Mouse (Mus musculus) hindbrain, embryonic 16.5 days (tissue): ENCODE data around the gene Gm32742. TPM values are rescaled to one million over a fixed set of nuclear protein-coding genes. Genes with fewer than 3 reads are reported as not detected.
A peak's percentile ranks its signal among the peaks of the same experiment; 100 is the strongest.

ENCODE experiments used
- ATAC-seq: fragments of 200-750 bp; cut with Nextera tagmentation; 2 replicates; pipeline ENCODE4 v1.8.0; 2017; ENCODE audit warnings: moderate TSS enrichment, moderate library complexity
- H3K27ac ChIP-seq: fragments of 300-500 bp; sonication (generic); 2 replicates; pipeline ENCODE4 v1.5.1; 2014; ENCODE audit warnings: low read depth, mild to moderate bottlenecking, control low read depth, low read length, moderate library complexity
- H3K27me3 ChIP-seq: fragments of 300-500 bp; sonication (generic); replicated peaks from 2 replicates; pipeline ENCODE4 v1.6.1; 2014; ENCODE audit warnings: low read length; ENCODE audit not compliant: control insufficient read depth, insufficient read depth
- H3K36me3 ChIP-seq: fragments of 300-500 bp; sonication (generic); 2 replicates; pipeline ENCODE4 v1.6.1; 2014; ENCODE audit warnings: mild to moderate bottlenecking, low read length, moderate library complexity, mixed read lengths; ENCODE audit not compliant: control insufficient read depth, insufficient read depth
- H3K4me1 ChIP-seq: fragments of 300-500 bp; sonication (generic); 2 replicates; pipeline ENCODE4 v1.6.1; 2014; ENCODE audit warnings: low read depth, low read length; ENCODE audit not compliant: control insufficient read depth, insufficient read depth
- H3K4me2 ChIP-seq: fragments of 300-500 bp; sonication (generic); 2 replicates; pipeline ENCODE4 v1.6.1; 2014; ENCODE audit warnings: mild to moderate bottlenecking, low read length, control low read depth, moderate library complexity
- H3K4me3 ChIP-seq: fragments of 300-500 bp; sonication (generic); 2 replicates; pipeline ENCODE4 v1.5.1; 2014; ENCODE audit warnings: mild to moderate bottlenecking, low read length, control low read depth, moderate library complexity
- H3K9ac ChIP-seq: fragments of 300-500 bp; sonication (generic); 2 replicates; pipeline ENCODE4 v1.6.1; 2014; ENCODE audit warnings: low read depth, mild to moderate bottlenecking, control low read depth, low read length, moderate library complexity
- H3K9me3 ChIP-seq: fragments of 300-500 bp; sonication (generic); 2 replicates; pipeline ENCODE4 v1.6.1; 2014; ENCODE audit warnings: mild to moderate bottlenecking, low read length, moderate library complexity; ENCODE audit not compliant: control insufficient read depth
- WGBS: fragments of 180-500 bp; shearing (Covaris S2); extraction: QIAGEN DNeasy Blood & Tissue Kit; methylation state at CpG from one replicate; pipeline ENCODE4 v1.1.7; 2014; 5-methylcytosine and 5-hydroxymethylcytosine counted together
- microRNA counts: library from miRNA; unstranded; fragments of <30 nt; microRNA quantifications from one replicate; lab custom pipeline; 2016
- microRNA-seq: library from miRNA; unstranded; fragments of <30 nt; microRNA quantifications from one replicate; pipeline ENCODE4, GENCODE M21; 2017
- polyA plus RNA-seq: library from polyadenylated mRNA; unstranded; fragments of >200 nt; fragmentation: Nextera tagmentation; extraction: Ambion mirVana; gene quantifications from 2 replicates; pipeline ENCODE4 v1.2.1, GENCODE M21; 2015

The Gm32742 gene
- polyA plus RNA-seq, 1 experiment from 2014 or later: 0.03 TPM

DNA sequence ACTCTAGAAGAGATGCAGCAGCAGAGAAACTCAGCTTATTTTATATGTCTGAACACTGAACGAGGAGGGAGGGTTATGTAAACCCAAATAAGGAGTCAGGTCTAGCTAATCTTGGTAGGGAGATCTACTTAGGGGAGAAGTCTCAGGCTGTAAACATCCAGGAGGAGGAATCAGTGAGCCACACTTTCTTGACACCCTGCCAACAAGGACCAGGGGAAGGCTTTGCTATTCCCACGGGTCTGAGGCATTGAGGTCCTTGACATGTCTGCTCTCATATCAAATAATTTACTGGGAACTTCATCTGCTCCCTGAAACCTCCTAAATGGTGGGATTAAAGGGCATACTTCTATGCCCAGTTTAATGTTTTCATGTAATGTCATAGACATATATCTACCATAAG is 69.0 kb downstream of the Gm32742 start:
- no peak for ATAC-seq
- Histone ChIP-seq H3K9me3 (no peaks in the 10 kb centered on the region), H3K9ac (no peak overlapping the region), H3K27ac (no peak overlapping the region), H3K36me3 (no peaks in the 10 kb centered on the region), H3K4me2 (no peak overlapping the region), H3K4me3 (no peak overlapping the region), H3K4me1 (no peaks in the 10 kb centered on the region), H3K27me3 (peaks cover 2% of the 10 kb centered on the region; the same call in 1 of the 2 replicates)
- 52% methylated on average over 2 of the region's 2 CpGs for WGBS

DNA sequence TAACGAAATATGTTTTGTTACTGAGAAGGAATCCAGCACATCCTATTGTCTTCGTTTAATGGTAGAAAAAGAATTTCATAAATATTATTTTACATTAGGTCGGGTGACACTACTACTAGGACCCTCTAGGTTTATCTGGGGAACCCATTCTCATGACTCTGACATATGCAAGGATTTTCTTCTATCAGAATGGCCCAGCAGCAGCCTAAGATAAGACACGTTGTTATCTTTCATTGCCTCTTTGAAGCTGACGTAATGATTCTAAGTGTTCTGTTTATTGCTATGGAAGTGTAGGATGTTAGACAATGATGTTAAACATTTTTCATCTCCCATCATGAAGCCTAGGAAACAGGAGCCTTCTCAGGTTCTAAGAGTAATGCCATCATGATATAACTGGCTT is 71.6 kb downstream of the Gm32742 start:
- Histone ChIP-seq H3K4me2 (no peak overlapping the region), H3K9me3 (no peaks in the 10 kb centered on the region), H3K9ac (no peak overlapping the region), H3K4me3 (no peak overlapping the region), H3K36me3 (no peaks in the 10 kb centered on the region), H3K27me3 (no peaks in the 10 kb centered on the region), H3K4me1 (no peaks in the 10 kb centered on the region; the same call in 1 of the 2 replicates), H3K27ac (no peak overlapping the region)
- no peak for ATAC-seq
- WGBS: 83% methylated on average over 5 of the region's 5 CpGs

DNA sequence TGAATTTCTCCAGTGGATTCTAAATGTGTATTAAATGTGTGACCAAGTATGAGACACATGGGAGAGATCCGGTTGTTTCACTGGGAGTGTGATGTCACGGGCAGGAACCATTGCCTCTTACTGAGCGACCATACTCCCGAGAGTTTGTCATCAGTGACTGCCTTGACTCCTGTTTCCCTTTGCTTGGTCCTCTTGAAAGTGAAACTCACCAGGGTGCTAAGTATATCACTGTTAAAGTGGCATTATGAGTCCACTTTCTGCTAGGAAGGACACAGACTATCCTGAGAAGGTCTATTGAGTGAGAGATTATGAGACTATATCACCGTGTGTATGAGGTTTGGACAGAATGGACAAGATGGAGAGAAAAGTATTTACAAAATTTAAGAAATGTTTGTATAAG is 83.7 kb downstream of the Gm32742 start:
- 88% methylated on average over 5 of the region's 5 CpGs for WGBS

More for the DNA sequence above, 83.7 kb downstream of the Gm32742 start:
- Histone ChIP-seq H3K4me1 (peaks cover 4% of the 10 kb centered on the region), H3K9me3 (no peaks in the 10 kb centered on the region), H3K9ac (no peak overlapping the region), H3K4me2 (no peak overlapping the region), H3K4me3 (no peak overlapping the region), H3K27me3 (peaks cover 2% of the 10 kb centered on the region), H3K27ac (no peak overlapping the region), H3K36me3 (no peaks in the 10 kb centered on the region)
- no peak for ATAC-seq

MicroRNA genes within 50 kb of the gene (microRNA counts, 519-probe panel; counts per million panel counts)
- microRNA mmu-miR-34b-3p (lab: Ali Mortazavi, UCI) (2,300 counts per million, percentile 53 among the panel's probes with 10 or more counts), microRNA mmu-miR-34b-5p (lab: Ali Mortazavi, UCI) (2,376 counts per million, percentile 57 among the panel's probes with 10 or more counts), microRNA mmu-miR-34c (lab: Ali Mortazavi, UCI) (3,237 counts per million, percentile 86 among the panel's probes with 10 or more counts)

Small RNA genes within 50 kb of the gene (microRNA-seq; reads per million reads assigned to microRNA genes)
- gene Mir34b: 81.0 reads per million, percentile 46 among the genes with 10 or more reads in this experiment
- gene Mir34c: 2,157 reads per million, percentile 83 among the genes with 10 or more reads in this experiment

Other genes starting within 250 kb of the Gm32742 start
- 15.9 and 17.9 TPM in 2 replicates for gene Sik2, start 156.4 kb downstream of the Gm32742 start, polyA plus RNA-seq
- gene Btg4, start 104.6 kb downstream of the Gm32742 start, polyA plus RNA-seq: not detected in 2 replicates
- 2.5 and 2.6 TPM in 2 replicates for gene Layn, start 88.4 kb downstream of the Gm32742 start, polyA plus RNA-seq
- 1.0 and 1.9 TPM in 2 replicates for gene 4833427G06Rik, start 63.4 kb downstream of the Gm32742 start, polyA plus RNA-seq
- gene Pou2af1, start 48.2 kb upstream of the Gm32742 start, polyA plus RNA-seq: 0.11 and 0.30 TPM in 2 replicates
- 0.94 and 1.2 TPM in 2 replicates for gene Colca2, start 113.1 kb upstream of the Gm32742 start, polyA plus RNA-seq
- not detected in 2 replicates for gene 1810046K07Rik, start 163.4 kb upstream of the Gm32742 start, polyA plus RNA-seq